Mouse (Mus musculus) kidney, embryonic 16.5 days (tissue): ENCODE results near the gene H3f3b. TPM values are rescaled to one million over a fixed set of nuclear protein-coding genes. Genes with fewer than 3 reads are reported as not detected.
A peak's percentile ranks its signal among the peaks of the same experiment; 100 is the strongest.

Source experiments
- ATAC-seq: fragments of 200-750 bp; cut with Nextera tagmentation; 2 replicates; pipeline ENCODE4 v1.8.0; 2017; ENCODE audit warnings: moderate TSS enrichment; ENCODE audit not compliant: low FRiP score, low TSS enrichment
- H3K27ac ChIP-seq: fragments of 300-500 bp; sonication (generic); 2 replicates; pipeline ENCODE4 v1.5.1; 2014; ENCODE audit warnings: low read length
- H3K27me3 ChIP-seq: fragments of 300-500 bp; sonication (generic); 2 replicates; pipeline ENCODE4 v1.6.1; 2014; ENCODE audit warnings: low read length, control low read depth, mixed read lengths; ENCODE audit not compliant: insufficient read depth
- H3K36me3 ChIP-seq: fragments of 300-500 bp; sonication (generic); 2 replicates; pipeline ENCODE4 v1.6.1; 2014; ENCODE audit warnings: low read length, control low read depth, mixed read lengths; ENCODE audit not compliant: insufficient read depth
- H3K4me1 ChIP-seq: fragments of 300-500 bp; sonication (generic); 2 replicates; pipeline ENCODE4 v1.6.1; 2014; ENCODE audit warnings: low read length, control low read depth, mixed read lengths; ENCODE audit not compliant: insufficient read depth
- H3K4me2 ChIP-seq: fragments of 300-500 bp; sonication (generic); replicated peaks from 2 replicates; pipeline ENCODE4 v1.6.1; 2014; ENCODE audit warnings: low read depth, low read length
- H3K4me3 ChIP-seq: fragments of 300-500 bp; sonication (generic); 2 replicates; pipeline ENCODE4 v1.5.1; 2014; ENCODE audit warnings: mild to moderate bottlenecking, low read length
- H3K9ac ChIP-seq: fragments of 300-500 bp; sonication (generic); replicated peaks from 2 replicates; pipeline ENCODE4 v1.6.1; 2014; ENCODE audit warnings: low read length
- H3K9me3 ChIP-seq: fragments of 300-500 bp; sonication (generic); 2 replicates; pipeline ENCODE4 v1.6.1; 2016; ENCODE audit warnings: low read length, control low read depth
- WGBS: fragments of 180-500 bp; shearing (Covaris S2); extraction: QIAGEN DNeasy Blood & Tissue Kit; methylation state at CpG from one replicate; pipeline ENCODE4 v1.1.7; 2014; 5-methylcytosine and 5-hydroxymethylcytosine counted together
- polyA plus RNA-seq: library from polyadenylated mRNA; unstranded; fragments of >200 nt; fragmentation: Nextera tagmentation; extraction: Ambion mirVana; gene quantifications from 2 replicates; pipeline ENCODE4 v1.2.1, GENCODE M21; 2015

Gene H3f3b
- polyA plus RNA-seq, 1 experiment from 2014 or later = 1,676 TPM

DNA sequence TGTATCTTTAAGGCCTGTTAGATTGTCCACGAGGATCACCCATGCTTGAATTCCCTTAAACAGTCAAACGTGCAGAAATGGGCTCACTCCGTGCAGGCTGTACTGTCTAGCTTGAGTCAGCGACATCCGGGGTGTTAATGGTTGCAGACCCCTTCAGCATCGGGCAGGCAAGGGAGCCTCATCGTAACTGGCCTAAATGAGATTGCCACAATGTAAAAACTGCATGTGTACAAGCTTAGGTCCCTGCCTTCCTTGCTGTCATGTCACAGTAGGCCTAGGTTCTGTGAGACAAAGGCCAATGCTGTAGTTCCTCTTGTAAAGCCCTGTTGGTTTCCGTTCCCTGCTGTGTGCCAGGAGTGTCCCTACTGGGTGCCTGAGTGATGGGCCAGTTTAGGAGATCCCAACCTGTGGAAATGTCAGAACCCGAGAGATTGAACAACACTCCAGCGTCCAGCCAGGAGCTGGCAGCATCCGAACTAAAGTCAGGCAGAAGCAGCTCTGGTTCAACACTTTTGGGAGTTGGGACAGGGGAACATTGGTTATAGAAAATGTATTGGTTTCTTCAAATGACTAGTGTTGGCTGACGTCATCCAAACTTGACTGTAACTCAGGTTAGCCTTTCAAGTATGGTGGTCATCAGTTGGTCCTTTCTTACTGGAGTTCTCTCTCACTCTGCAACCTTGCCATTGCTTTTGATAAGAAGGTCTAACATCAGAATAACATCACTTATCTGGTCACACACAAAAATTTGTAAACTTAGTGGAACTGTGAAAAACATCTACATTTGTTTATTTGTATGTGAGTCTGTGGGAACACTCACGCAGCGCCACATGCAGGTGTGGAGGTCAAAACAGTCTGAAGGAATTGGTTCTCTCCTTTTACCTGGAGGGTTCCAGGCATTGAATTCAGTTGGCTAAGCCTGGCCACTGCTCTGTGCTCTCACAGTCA is 3.4 kb upstream of the H3f3b start:
- peak overlapping the region; percentile 70 for H3K4me3 ChIP-seq
- 27% methylated on average over 14 of the region's 14 CpGs for WGBS
- H3K4me2 ChIP-seq = peak overlapping the region; percentile 90
- peaks cover 26% of the 10 kb centered on the region for H3K4me1 ChIP-seq
- H3K36me3 ChIP-seq = peaks cover 8% of the 10 kb centered on the region; the same call in 1 of the 2 replicates
- H3K9ac ChIP-seq = peak overlapping the region; percentile 95
- peak; percentile 21; the same call in 1 of the 2 replicates for ATAC-seq
- H3K9me3 ChIP-seq = no peaks in the 10 kb centered on the region
- peak overlapping the region; percentile 99 for H3K27ac ChIP-seq
- no peaks in the 10 kb centered on the region for H3K27me3 ChIP-seq

DNA sequence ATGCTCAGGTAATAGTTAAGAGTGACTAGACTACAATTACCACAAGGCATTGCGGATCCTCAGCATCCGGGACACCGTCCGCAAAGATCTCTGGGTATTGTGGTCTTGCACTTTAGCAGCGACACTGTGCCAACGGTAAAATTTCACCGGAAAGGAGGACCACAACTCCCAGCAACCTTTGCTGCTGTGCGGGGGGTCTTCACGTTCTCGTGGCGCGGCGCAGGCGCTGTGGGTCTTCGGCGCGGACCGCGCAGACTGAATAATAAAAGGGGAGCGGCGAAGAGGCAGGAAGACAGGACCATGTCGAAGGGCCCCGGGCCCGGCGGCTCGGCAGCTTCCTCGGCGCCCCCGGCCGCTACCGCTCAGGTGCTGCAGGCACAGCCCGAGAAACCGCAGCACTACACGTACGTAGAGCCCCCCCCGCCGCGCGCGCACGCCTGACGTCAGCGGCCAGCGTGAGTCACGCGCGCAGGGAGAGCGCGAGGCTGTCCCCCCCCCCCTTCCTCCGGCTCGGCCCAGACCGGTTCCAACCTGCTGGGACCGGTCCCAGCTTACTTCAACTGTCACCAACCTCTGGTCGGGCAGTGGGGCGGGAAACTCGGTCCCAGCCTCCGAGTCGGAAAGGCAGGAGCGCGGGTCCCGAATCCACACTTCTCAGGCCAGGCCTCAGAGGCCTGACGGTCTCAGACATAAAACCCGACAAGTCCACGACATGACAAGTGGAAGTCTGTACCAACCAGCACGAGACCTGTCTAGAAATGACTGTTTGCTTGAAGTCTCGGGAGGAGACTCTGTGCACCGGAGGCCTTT is 2.5 kb upstream of the H3f3b start, which contains the start of gene Unk:
Gene Unk (plus strand): TSS at position 235 of the 810 bp plus-strand sequence.
- Histone ChIP-seq H3K4me1 (peaks cover 26% of the 10 kb centered on the region), H3K27ac (peak within 1 kb of the TSS; percentile 99), H3K27me3 (no peaks in the 10 kb centered on the region), H3K4me2 (peak within 1 kb of the TSS; percentile 90), H3K4me3 (peak within 1 kb of the TSS; percentile 70), H3K36me3 (peaks cover 8% of the 10 kb centered on the region; the same call in 1 of the 2 replicates), H3K9ac (peak within 1 kb of the TSS; percentile 95), H3K9me3 (no peaks in the 10 kb centered on the region)
- WGBS = under 1% methylated on average over 61 of the region's 67 CpGs
- peak; percentile 96 for ATAC-seq

DNA sequence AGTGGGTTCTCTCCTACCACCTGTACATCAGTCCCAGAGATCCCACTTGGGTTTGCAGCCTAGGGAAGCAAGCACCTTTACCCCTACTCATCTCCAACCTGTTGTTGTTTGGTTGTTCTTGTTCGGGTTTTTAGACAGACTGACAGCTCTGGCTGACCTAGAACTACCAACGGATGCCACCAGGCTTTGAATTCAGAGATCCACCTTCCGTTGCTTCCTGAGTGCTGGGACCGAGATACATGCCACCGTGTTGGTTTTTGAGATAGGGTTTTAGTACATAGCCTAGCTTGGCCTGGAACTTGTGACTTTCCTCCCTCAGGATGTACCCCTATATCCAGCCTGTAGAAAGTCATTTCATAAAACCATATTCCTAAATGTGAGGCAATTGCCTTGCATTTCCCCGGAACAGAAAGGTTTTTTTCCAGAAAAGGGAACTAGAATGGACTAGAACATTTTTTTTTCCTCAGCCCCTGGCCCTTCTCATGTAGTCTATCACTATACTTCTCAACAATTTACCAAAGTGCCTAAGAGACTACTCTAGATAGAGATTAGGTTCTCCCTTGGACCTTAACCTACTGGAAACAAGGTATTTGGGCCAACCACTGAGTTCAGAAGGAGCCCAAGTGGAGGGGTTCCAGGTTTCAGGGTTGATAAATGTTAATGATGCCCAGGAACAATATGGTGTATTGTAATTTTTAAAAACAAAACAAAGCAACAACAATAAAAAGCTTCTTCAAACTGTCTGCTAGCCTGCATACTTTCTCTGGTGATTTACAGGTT is 1.5 kb upstream of the H3f3b start:
- 76% methylated on average over 6 of the region's 6 CpGs for WGBS
- H3K4me3 ChIP-seq = peak overlapping the region; percentile 70
- no peaks in the 10 kb centered on the region for H3K27me3 ChIP-seq
- H3K9ac ChIP-seq = peak overlapping the region; percentile 69
- peak overlapping the region; percentile 62 for H3K4me2 ChIP-seq
- H3K27ac ChIP-seq = peak overlapping the region; percentile 73
- no peak for ATAC-seq
- peaks cover 26% of the 10 kb centered on the region for H3K4me1 ChIP-seq
- no peaks in the 10 kb centered on the region for H3K9me3 ChIP-seq
- 0 out of 2 replicates have a peak, but pooled peaks cover 3% of the 10 kb centered on the region for H3K36me3 ChIP-seq

DNA sequence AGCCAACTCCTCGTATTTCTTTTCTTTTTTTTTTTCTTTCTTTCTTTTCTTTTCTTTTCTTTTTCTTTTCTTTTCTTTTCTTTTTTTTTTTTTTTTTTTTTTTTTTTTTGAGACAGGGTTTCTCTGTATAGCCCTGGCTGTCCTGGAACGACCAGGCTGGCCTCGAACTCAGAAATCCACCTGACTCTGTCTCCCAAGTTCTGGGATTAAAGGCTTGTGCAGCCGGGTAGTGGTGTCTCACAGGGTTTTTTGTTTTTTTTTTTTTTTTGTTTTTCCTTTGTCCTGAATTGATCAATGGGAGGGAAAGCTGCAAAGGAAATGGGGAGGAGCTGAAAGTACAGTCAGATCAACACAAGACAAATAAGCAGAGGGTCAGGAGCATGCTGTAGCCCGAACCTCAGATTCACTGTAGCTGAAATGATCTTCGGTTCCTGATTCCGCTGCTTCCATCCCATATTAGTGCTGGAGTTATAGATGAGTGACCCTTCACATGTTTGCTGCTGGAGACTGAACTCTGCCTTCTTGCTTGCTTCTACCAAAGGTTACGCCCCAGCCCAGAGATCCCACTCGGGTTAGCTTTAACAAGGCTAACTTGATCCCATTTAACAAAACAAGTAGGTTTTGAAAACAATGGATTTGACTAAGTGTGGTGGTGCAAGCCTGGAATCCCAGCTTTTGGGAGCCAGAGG is 559 bp upstream of the H3f3b start:
- Histone ChIP-seq H3K9me3 (no peaks in the 10 kb centered on the region), H3K9ac (no peak overlapping the region), H3K4me2 (no peak overlapping the region), H3K36me3 (0 out of 2 replicates have a peak, but pooled peaks cover 6% of the 10 kb centered on the region), H3K27ac (no peak overlapping the region), H3K27me3 (no peaks in the 10 kb centered on the region), H3K4me1 (peaks cover 26% of the 10 kb centered on the region), H3K4me3 (no peak overlapping the region)
- WGBS = 79% methylated on average over 9 of the region's 9 CpGs
- no peak for ATAC-seq

DNA sequence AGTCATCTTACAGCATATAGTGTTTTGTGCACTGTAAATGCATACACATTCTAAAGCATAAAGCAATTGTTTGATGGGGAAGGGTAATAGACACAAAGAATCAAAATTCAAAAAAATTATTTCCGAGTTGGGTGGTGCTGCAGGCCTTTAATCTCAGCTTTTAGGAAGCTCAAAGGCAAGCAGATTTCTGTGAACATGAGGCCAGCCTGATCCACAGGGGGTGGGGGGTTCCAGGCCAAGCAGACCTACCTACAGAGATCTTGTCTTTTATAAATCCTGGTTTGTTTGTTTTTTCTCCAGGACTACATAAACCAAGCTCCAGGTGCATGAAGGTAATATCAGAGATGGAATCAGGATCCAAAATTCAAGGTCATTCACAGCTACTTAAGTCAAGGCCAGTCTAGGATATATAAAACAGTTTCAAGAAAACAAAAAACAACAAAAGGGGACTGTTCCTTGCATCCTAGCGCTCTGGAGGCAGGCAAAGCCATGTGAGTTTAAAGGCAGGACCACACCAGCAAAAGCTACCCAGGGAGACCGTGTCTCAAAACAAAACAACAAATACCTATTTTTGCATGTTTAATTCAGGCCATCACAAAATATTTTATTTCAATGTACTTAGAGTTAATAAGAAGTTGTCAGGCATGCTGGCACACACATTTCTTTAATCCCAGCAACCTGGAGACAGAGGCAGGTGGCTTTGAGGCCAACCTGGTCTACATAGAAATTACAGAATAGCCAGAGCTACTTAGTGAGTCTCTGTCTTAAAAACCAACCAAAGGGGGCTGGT is 2.5 kb downstream of the H3f3b start:
- Histone ChIP-seq H3K27ac (no peak overlapping the region), H3K36me3 (peaks cover 12% of the 10 kb centered on the region), H3K9ac (no peak overlapping the region), H3K4me3 (no peak overlapping the region), H3K9me3 (no peaks in the 10 kb centered on the region), H3K27me3 (no peaks in the 10 kb centered on the region), H3K4me2 (no peak overlapping the region), H3K4me1 (peaks cover 18% of the 10 kb centered on the region; the same call in 1 of the 2 replicates)
- ATAC-seq = no peak
- WGBS = 90% methylated on average over 3 of the region's 3 CpGs

DNA sequence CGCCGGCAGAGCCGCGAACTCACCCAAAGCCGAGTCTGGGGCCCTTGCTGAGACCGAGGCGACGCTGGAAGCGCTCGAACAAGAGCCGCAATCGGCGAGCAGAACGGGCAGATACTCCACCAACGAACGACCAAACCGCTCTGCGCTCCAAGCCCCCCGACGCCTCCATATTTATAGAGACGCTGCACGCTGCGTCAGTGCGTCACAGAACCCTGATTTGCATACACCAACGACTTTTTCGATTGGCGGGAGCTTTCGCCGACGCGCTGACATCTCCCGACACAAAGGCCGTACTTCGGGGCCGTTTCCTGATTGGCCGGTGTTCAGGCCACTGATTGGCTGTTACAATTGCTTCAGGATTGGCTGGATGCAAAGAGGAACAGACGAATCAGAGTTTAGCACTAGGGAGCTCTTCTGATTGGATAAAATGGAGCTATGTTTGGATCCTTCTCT is 3.4 kb downstream of the H3f3b start:
- Histone ChIP-seq H3K4me2 (no peak overlapping the region), H3K27ac (peak overlapping the region; percentile 97), H3K9ac (peak overlapping the region; percentile 99), H3K27me3 (no peaks in the 10 kb centered on the region), H3K4me1 (peaks cover 14% of the 10 kb centered on the region; the same call in 1 of the 2 replicates), H3K36me3 (peaks cover 12% of the 10 kb centered on the region), H3K9me3 (no peaks in the 10 kb centered on the region), H3K4me3 (peak overlapping the region; percentile 89)
- peak; percentile 95 for ATAC-seq
- under 1% methylated on average over 37 of the region's 37 CpGs for WGBS

DNA sequence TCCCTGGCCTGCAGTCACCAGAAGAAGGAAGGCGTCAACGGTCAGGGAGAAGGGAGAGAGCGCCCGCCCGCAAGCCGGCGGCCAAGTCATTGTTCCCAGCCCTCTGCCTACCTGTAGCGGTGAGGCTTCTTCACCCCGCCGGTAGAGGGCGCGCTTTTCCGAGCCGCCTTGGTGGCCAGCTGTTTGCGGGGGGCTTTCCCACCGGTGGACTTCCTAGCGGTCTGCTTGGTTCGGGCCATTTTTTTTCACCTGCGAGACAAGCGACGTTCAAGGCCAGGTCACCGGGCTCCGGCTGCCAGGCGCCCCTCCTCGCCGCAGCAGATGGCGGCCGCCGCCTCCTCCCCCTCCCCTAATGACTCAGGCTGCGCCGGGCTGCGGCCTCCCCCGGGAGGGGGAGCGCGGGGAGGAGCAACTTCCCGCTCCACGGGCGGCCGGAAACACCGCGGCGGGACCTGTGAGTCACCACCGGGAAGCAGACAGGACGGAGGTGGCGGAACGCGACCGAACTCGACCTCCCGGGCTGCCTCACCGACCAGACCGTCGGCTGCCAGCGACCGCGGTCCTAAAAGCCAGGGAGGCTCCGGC is 3.9 kb downstream of the H3f3b start:
- peak; percentile 74 for ATAC-seq

More for the DNA sequence above, 3.9 kb downstream of the H3f3b start:
- under 1% methylated on average over 54 of the region's 57 CpGs for WGBS
- Histone ChIP-seq H3K27me3 (no peaks in the 10 kb centered on the region), H3K9me3 (no peaks in the 10 kb centered on the region), H3K27ac (peak overlapping the region; percentile 97), H3K36me3 (peaks cover 12% of the 10 kb centered on the region), H3K4me1 (peaks cover 10% of the 10 kb centered on the region; the same call in 1 of the 2 replicates), H3K4me2 (peak overlapping the region; percentile 50), H3K4me3 (peak overlapping the region; percentile 89), H3K9ac (peak overlapping the region; percentile 99)
